Mouse (Mus musculus): ENCODE measurements around the gene Mboat7. TPM values are rescaled to one million over a fixed set of nuclear protein-coding genes. Genes with fewer than 3 reads are reported as not detected.
"Not testable (repeated sequence)": the region's sequence is repeated elsewhere in the genome, so short reads cannot be mapped to it uniquely, and the experiment has no call there.

The Mboat7 gene
- total RNA-seq (2021) = 10 to 100 TPM; 48.7 to 59.6 TPM
- long read RNA-seq, experiment 1, transcript Mboat7-201 (8 exons, 2,878 nt) = major isoform, 37 of 53 reads
- long read RNA-seq, experiment 1, partial matches to known transcripts = 11 of 53 reads
- long read RNA-seq, experiment 1, other reads (novel, unspliced or antisense) = 1 of 53 reads
- long read RNA-seq, experiment 2, transcript Mboat7-201 (8 exons, 2,878 nt) = major isoform, 23 of 33 reads
- long read RNA-seq, experiment 2, partial matches to known transcripts = 5 of 33 reads
- long read RNA-seq, experiment 2, other reads (novel, unspliced or antisense) = 2 of 33 reads

GRCm38 (mm10) chr7:3692987-3693808, at the start of gene Mboat7:
TSS of gene Mboat7 (minus strand) at chr7:3693523.
- DNase-seq = peak; percentile 96

GRCm38 (mm10) chr7:3732675-3733074, 39.4 kb upstream of the Mboat7 start:
- DNase-seq = not testable (repeated sequence)

- not testable (repeated sequence) for DNase-seq
These were observed 32.1 kb upstream of the Mboat7 start for GRCm38 (mm10) chr7:3725459-3725858.

- DNase-seq = not testable (repeated sequence)
These were observed 26.9 kb upstream of the Mboat7 start, which contains the start of gene Pirb for GRCm38 (mm10) chr7:3720268-3720667. TSS of gene Pirb (minus strand) at chr7:3720391.

GRCm38 (mm10) chr7:3715249-3715648, 21.9 kb upstream of the Mboat7 start:
- DNase-seq = no peak

- no peak for DNase-seq
These were observed 19.1 kb upstream of the Mboat7 start for GRCm38 (mm10) chr7:3712264-3712942.

- DNase-seq = no peak
These were observed 15.7 kb upstream of the Mboat7 start for GRCm38 (mm10) chr7:3709000-3709399.

- not testable (repeated sequence) for DNase-seq
These were observed 15.2 kb upstream of the Mboat7 start for GRCm38 (mm10) chr7:3708447-3708980.

- DNase-seq = no peak
These were observed 14.5 kb upstream of the Mboat7 start for GRCm38 (mm10) chr7:3707568-3708413.

- DNase-seq = no peak
These were observed 13.7 kb upstream of the Mboat7 start for GRCm38 (mm10) chr7:3707027-3707426.

GRCm38 (mm10) chr7:3706343-3706934, 13.1 kb upstream of the Mboat7 start:
- DNase-seq = no peak

- DNase-seq = no peak
These were observed 12.6 kb upstream of the Mboat7 start for GRCm38 (mm10) chr7:3705911-3706310.

GRCm38 (mm10) chr7:3705461-3705860, 12.1 kb upstream of the Mboat7 start:
- not testable (repeated sequence) for DNase-seq

- no peak for DNase-seq
These were observed 11.2 kb upstream of the Mboat7 start for GRCm38 (mm10) chr7:3704475-3704874.

GRCm38 (mm10) chr7:3703879-3704441, 10.6 kb upstream of the Mboat7 start, which contains the start of gene Rps9:
TSS of gene Rps9 (plus strand) at chr7:3703993.
- peak; percentile 97 for DNase-seq

GRCm38 (mm10) chr7:3703148-3703878, 10.0 kb upstream of the Mboat7 start:
- no peak for DNase-seq

- DNase-seq = no peak
These were observed 5.1 kb upstream of the Mboat7 start for GRCm38 (mm10) chr7:3698471-3698870.

- peak; percentile 51 for DNase-seq
These were observed 1.6 kb upstream of the Mboat7 start for GRCm38 (mm10) chr7:3694949-3695305.

GRCm38 (mm10) chr7:3694076-3694948, 989 bp upstream of the Mboat7 start:
- peak; percentile 82 for DNase-seq
